Mouse (Mus musculus): ENCODE data around the gene Fads6. TPM values are rescaled to one million over a fixed set of nuclear protein-coding genes. Genes with fewer than 3 reads are reported as not detected.

Fads6 gene
- polyA plus RNA-seq, 1 experiment from 2014 or later = 1.2 TPM

GRCm38 (mm10) chr11:115249721-115250404 is 47.6 kb downstream of the Fads6 start:
- Histone ChIP-seq H3K27me3 (ENCODE audit: control insufficient read depth, insufficient read depth, low read length) (peaks cover 81% of the 10 kb centered on the region), H3K27ac (ENCODE audit: low read depth, low read length) (no peak overlapping the region), H3K4me3 (ENCODE audit: low read depth, low read length) (peak overlapping the region; percentile 45), H3K9ac (ENCODE audit: low read depth, low read length) (peak overlapping the region; percentile 34; the same call in 1 of the 2 replicates), H3K4me1 (ENCODE audit: control insufficient read depth, insufficient read depth, low read length) (peaks cover 23% of the 10 kb centered on the region), H3K4me2 (peak overlapping the region; percentile 83), H3K9me3 (replicated peaks; ENCODE audit: control insufficient read depth, low read length) (no peaks in the 10 kb centered on the region), H3K36me3 (ENCODE audit: control insufficient read depth, insufficient read depth, low read length) (no peaks in the 10 kb centered on the region)
- 0 out of 2 replicates have a peak, but pooled peaks have one; percentile 17 for ATAC-seq (replicated peaks; ENCODE audit: insufficient number of reproducible peaks, low FRiP score, low TSS enrichment)
- WGBS (ENCODE audit: insufficient replicate concordance) = 2% methylated on average over 62 of the region's 63 CpGs

- no peak overlapping the region for H3K9ac ChIP-seq (ENCODE audit: low read depth, low read length)
- no peak overlapping the region for H3K4me3 ChIP-seq (ENCODE audit: low read depth, low read length)
- H3K27ac ChIP-seq (ENCODE audit: low read depth, low read length) = no peak overlapping the region
- H3K9me3 ChIP-seq (replicated peaks; ENCODE audit: control insufficient read depth, low read length) = no peaks in the 10 kb centered on the region
- peaks cover 30% of the 10 kb centered on the region for H3K4me1 ChIP-seq (ENCODE audit: control insufficient read depth, insufficient read depth, low read length)
- H3K4me2 ChIP-seq = no peak overlapping the region
- H3K27me3 ChIP-seq (ENCODE audit: control insufficient read depth, insufficient read depth, low read length) = peaks cover 67% of the 10 kb centered on the region
- H3K36me3 ChIP-seq (ENCODE audit: control insufficient read depth, insufficient read depth, low read length) = no peaks in the 10 kb centered on the region
- WGBS (ENCODE audit: insufficient replicate concordance) = 63% methylated on average over 6 of the region's 6 CpGs
- no peak for ATAC-seq (replicated peaks; ENCODE audit: insufficient number of reproducible peaks, low FRiP score, low TSS enrichment)
Observed at GRCm38 (mm10) chr11:115247945-115248344, 49.5 kb downstream of the Fads6 start.

GRCm38 (mm10) chr11:115247240-115247639 is 50.2 kb downstream of the Fads6 start:
- 14% methylated on average over 3 of the region's 3 CpGs for WGBS (ENCODE audit: insufficient replicate concordance)
- Histone ChIP-seq H3K9me3 (replicated peaks; ENCODE audit: control insufficient read depth, low read length) (no peaks in the 10 kb centered on the region), H3K27me3 (ENCODE audit: control insufficient read depth, insufficient read depth, low read length) (peaks cover 60% of the 10 kb centered on the region), H3K36me3 (ENCODE audit: control insufficient read depth, insufficient read depth, low read length) (no peaks in the 10 kb centered on the region), H3K27ac (ENCODE audit: low read depth, low read length) (no peak overlapping the region), H3K4me1 (ENCODE audit: control insufficient read depth, insufficient read depth, low read length) (peaks cover 30% of the 10 kb centered on the region), H3K4me2 (no peak overlapping the region), H3K4me3 (ENCODE audit: low read depth, low read length) (no peak overlapping the region), H3K9ac (ENCODE audit: low read depth, low read length) (no peak overlapping the region)
- ATAC-seq (replicated peaks; ENCODE audit: insufficient number of reproducible peaks, low FRiP score, low TSS enrichment) = no peak

GRCm38 (mm10) chr11:115246386-115246785 is 51.1 kb downstream of the Fads6 start:
- no peak for ATAC-seq (replicated peaks; ENCODE audit: insufficient number of reproducible peaks, low FRiP score, low TSS enrichment)
- Histone ChIP-seq H3K9ac (ENCODE audit: low read depth, low read length) (no peak overlapping the region), H3K4me2 (no peak overlapping the region), H3K9me3 (replicated peaks; ENCODE audit: control insufficient read depth, low read length) (no peaks in the 10 kb centered on the region), H3K36me3 (ENCODE audit: control insufficient read depth, insufficient read depth, low read length) (no peaks in the 10 kb centered on the region), H3K27me3 (ENCODE audit: control insufficient read depth, insufficient read depth, low read length) (peaks cover 53% of the 10 kb centered on the region), H3K4me3 (ENCODE audit: low read depth, low read length) (no peak overlapping the region), H3K27ac (ENCODE audit: low read depth, low read length) (no peak overlapping the region), H3K4me1 (ENCODE audit: control insufficient read depth, insufficient read depth, low read length) (peaks cover 30% of the 10 kb centered on the region)
- WGBS (ENCODE audit: insufficient replicate concordance) = 62% methylated on average over 8 of the region's 8 CpGs

GRCm38 (mm10) chr11:115244840-115245239 is 52.6 kb downstream of the Fads6 start:
- Histone ChIP-seq H3K36me3 (ENCODE audit: control insufficient read depth, insufficient read depth, low read length) (no peaks in the 10 kb centered on the region), H3K9me3 (replicated peaks; ENCODE audit: control insufficient read depth, low read length) (no peaks in the 10 kb centered on the region), H3K27ac (ENCODE audit: low read depth, low read length) (no peak overlapping the region), H3K4me2 (no peak overlapping the region), H3K4me1 (ENCODE audit: control insufficient read depth, insufficient read depth, low read length) (peaks cover 24% of the 10 kb centered on the region), H3K9ac (ENCODE audit: low read depth, low read length) (no peak overlapping the region), H3K4me3 (ENCODE audit: low read depth, low read length) (no peak overlapping the region), H3K27me3 (ENCODE audit: control insufficient read depth, insufficient read depth, low read length) (peaks cover 38% of the 10 kb centered on the region)
- ATAC-seq (replicated peaks; ENCODE audit: insufficient number of reproducible peaks, low FRiP score, low TSS enrichment) = no peak
- 78% methylated on average over 8 of the region's 8 CpGs for WGBS (ENCODE audit: insufficient replicate concordance)

GRCm38 (mm10) chr11:115243783-115244182 is 53.7 kb downstream of the Fads6 start:
- no peak overlapping the region for H3K4me2 ChIP-seq
- H3K9ac ChIP-seq (ENCODE audit: low read depth, low read length) = no peak overlapping the region
- no peaks in the 10 kb centered on the region for H3K36me3 ChIP-seq (ENCODE audit: control insufficient read depth, insufficient read depth, low read length)
- peaks cover 21% of the 10 kb centered on the region for H3K4me1 ChIP-seq (ENCODE audit: control insufficient read depth, insufficient read depth, low read length)
- ATAC-seq (replicated peaks; ENCODE audit: insufficient number of reproducible peaks, low FRiP score, low TSS enrichment) = no peak
- H3K27me3 ChIP-seq (ENCODE audit: control insufficient read depth, insufficient read depth, low read length) = peaks cover 27% of the 10 kb centered on the region
- 70% methylated on average over 12 of the region's 12 CpGs for WGBS (ENCODE audit: insufficient replicate concordance)
- no peak overlapping the region for H3K27ac ChIP-seq (ENCODE audit: low read depth, low read length)
- H3K4me3 ChIP-seq (ENCODE audit: low read depth, low read length) = no peak overlapping the region
- H3K9me3 ChIP-seq (replicated peaks; ENCODE audit: control insufficient read depth, low read length) = no peaks in the 10 kb centered on the region

GRCm38 (mm10) chr11:115242746-115243145 is 54.7 kb downstream of the Fads6 start:
- Histone ChIP-seq H3K4me1 (ENCODE audit: control insufficient read depth, insufficient read depth, low read length) (peaks cover 21% of the 10 kb centered on the region), H3K27ac (ENCODE audit: low read depth, low read length) (no peak overlapping the region), H3K9me3 (replicated peaks; ENCODE audit: control insufficient read depth, low read length) (no peaks in the 10 kb centered on the region), H3K4me2 (no peak overlapping the region), H3K4me3 (ENCODE audit: low read depth, low read length) (no peak overlapping the region), H3K9ac (ENCODE audit: low read depth, low read length) (no peak overlapping the region), H3K36me3 (ENCODE audit: control insufficient read depth, insufficient read depth, low read length) (no peaks in the 10 kb centered on the region), H3K27me3 (ENCODE audit: control insufficient read depth, insufficient read depth, low read length) (peaks cover 17% of the 10 kb centered on the region)
- no peak for ATAC-seq (replicated peaks; ENCODE audit: insufficient number of reproducible peaks, low FRiP score, low TSS enrichment)
- WGBS (ENCODE audit: insufficient replicate concordance) = 58% methylated on average over 3 of the region's 3 CpGs

- Histone ChIP-seq H3K27me3 (ENCODE audit: control insufficient read depth, insufficient read depth, low read length) (peaks cover 7% of the 10 kb centered on the region), H3K36me3 (ENCODE audit: control insufficient read depth, insufficient read depth, low read length) (no peaks in the 10 kb centered on the region), H3K9me3 (replicated peaks; ENCODE audit: control insufficient read depth, low read length) (no peaks in the 10 kb centered on the region), H3K4me3 (ENCODE audit: low read depth, low read length) (no peak overlapping the region), H3K9ac (ENCODE audit: low read depth, low read length) (no peak overlapping the region), H3K4me2 (no peak overlapping the region), H3K4me1 (ENCODE audit: control insufficient read depth, insufficient read depth, low read length) (peaks cover 13% of the 10 kb centered on the region), H3K27ac (ENCODE audit: low read depth, low read length) (no peak overlapping the region)
- ATAC-seq (replicated peaks; ENCODE audit: insufficient number of reproducible peaks, low FRiP score, low TSS enrichment) = no peak
- 89% methylated on average over 11 of the region's 11 CpGs for WGBS (ENCODE audit: insufficient replicate concordance)
Observed at GRCm38 (mm10) chr11:115241402-115241801, 56.1 kb downstream of the Fads6 start.

- Histone ChIP-seq H3K4me2 (no peak overlapping the region), H3K9ac (ENCODE audit: low read depth, low read length) (no peak overlapping the region), H3K4me3 (ENCODE audit: low read depth, low read length) (no peak overlapping the region), H3K9me3 (replicated peaks; ENCODE audit: control insufficient read depth, low read length) (no peaks in the 10 kb centered on the region), H3K36me3 (ENCODE audit: control insufficient read depth, insufficient read depth, low read length) (no peaks in the 10 kb centered on the region), H3K27ac (ENCODE audit: low read depth, low read length) (no peak overlapping the region), H3K4me1 (ENCODE audit: control insufficient read depth, insufficient read depth, low read length) (peaks cover 36% of the 10 kb centered on the region), H3K27me3 (ENCODE audit: control insufficient read depth, insufficient read depth, low read length) (no peaks in the 10 kb centered on the region; the same call in none of the 2 replicates)
- no peak for ATAC-seq (replicated peaks; ENCODE audit: insufficient number of reproducible peaks, low FRiP score, low TSS enrichment)
- WGBS (ENCODE audit: insufficient replicate concordance) = 15% methylated on average over 5 of the region's 5 CpGs
Observed at GRCm38 (mm10) chr11:115236570-115236969, 60.9 kb downstream of the Fads6 start.
